7 mouse cellular contexts compared by ENCODE assay signal in the genomic region with DNA sequence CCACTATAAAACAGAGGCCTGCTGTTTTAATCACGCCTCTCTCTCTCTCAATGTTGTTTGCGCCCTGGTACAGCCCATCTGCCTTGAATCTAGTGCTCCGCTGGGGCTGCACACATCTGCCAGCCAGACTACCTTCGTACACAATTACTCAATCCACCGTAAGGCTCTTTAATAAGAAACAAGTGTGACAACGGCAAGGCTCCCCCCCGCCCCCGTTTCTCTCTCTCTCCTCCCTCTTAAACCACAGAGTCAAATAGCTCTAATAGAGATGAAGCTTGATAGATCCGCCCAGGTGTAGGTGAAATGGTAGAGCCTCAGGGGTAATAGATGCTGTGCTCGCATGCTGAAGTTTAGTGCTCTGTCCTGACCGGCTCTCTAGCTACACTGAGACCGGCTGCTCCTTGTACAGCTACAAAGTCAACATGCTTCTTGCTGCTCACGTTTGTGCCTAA. TPM values are rescaled to one million over a fixed set of nuclear protein-coding genes. Genes with fewer than 3 reads are reported as not detected.
DNase-seq lines count a peak whose midpoint lies in the region; ATAC-seq and TF ChIP-seq lines count a peak whose summit lies in the region.

Gene Sema3a (plus strand): TSS at position 174 of the 452 bp plus-strand sequence.

- DNase-seq in stomach, postnatal 0 days (ENCODE audit: low spot score): no peak
- peak; percentile 38 for DNase-seq in forebrain, embryonic 10.5 days (ENCODE audit: extremely low spot score, low spot score)
- no peak for DNase-seq in left cerebral cortex, postnatal 4 days
- no peak for DNase-seq in layer of hippocampus, adult 9-10 months (ENCODE audit: low spot score)
- DNase-seq in heart, postnatal 10 days: no peak

- TF ChIP-seq CTCF in stomach, postnatal 0 days (IDR thresholded peaks at IDR 0.05; ENCODE audit: low read depth): no peak

- peak within 1 kb of the TSS; percentile 28; the same call in 1 of the 2 replicates for H3K27ac ChIP-seq in stomach, embryonic 14.5 days (ENCODE audit: low read length)
- H3K27ac ChIP-seq in stomach, postnatal 0 days (replicated peaks): no peak within 1 kb of the TSS
- H3K27ac ChIP-seq in forebrain, embryonic 10.5 days: peak within 1 kb of the TSS; percentile 65
- H3K27ac ChIP-seq in stomach, embryonic 16.5 days (ENCODE audit: low read length): no peak within 1 kb of the TSS

- H3K4me2 ChIP-seq in stomach, embryonic 14.5 days (replicated peaks; ENCODE audit: low read depth, low read length): no peak within 1 kb of the TSS
- H3K4me2 ChIP-seq in stomach, postnatal 0 days (replicated peaks; ENCODE audit: low read depth): no peak within 1 kb of the TSS
- no peak within 1 kb of the TSS for H3K4me2 ChIP-seq in stomach, embryonic 16.5 days (ENCODE audit: low read depth, low read length)

- no peaks in the 10 kb centered on the region for H3K4me1 ChIP-seq in stomach, embryonic 14.5 days (ENCODE audit: control insufficient read depth, insufficient read depth, low read length)
- no peaks in the 10 kb centered on the region for H3K4me1 ChIP-seq in stomach, postnatal 0 days (replicated peaks; ENCODE audit: control insufficient read depth, insufficient read depth)
- H3K4me1 ChIP-seq in forebrain, embryonic 10.5 days: peaks cover 13% of the 10 kb centered on the region
- no peaks in the 10 kb centered on the region for H3K4me1 ChIP-seq in stomach, embryonic 16.5 days (ENCODE audit: control insufficient read depth, insufficient read depth, low read length)

- H3K4me3 ChIP-seq in stomach, embryonic 14.5 days (ENCODE audit: low read depth, low read length): no peak within 1 kb of the TSS
- H3K4me3 ChIP-seq in stomach, postnatal 0 days (ENCODE audit: low read depth, low read length): no peak within 1 kb of the TSS
- peak within 1 kb of the TSS; percentile 24 for H3K4me3 ChIP-seq in forebrain, embryonic 10.5 days
- H3K4me3 ChIP-seq in stomach, embryonic 16.5 days (replicated peaks; ENCODE audit: low read length): no peak within 1 kb of the TSS

- H3K36me3 ChIP-seq in stomach, embryonic 14.5 days (ENCODE audit: control insufficient read depth, insufficient read depth, low read length): no peaks in the 10 kb centered on the region
- no peaks in the 10 kb centered on the region for H3K36me3 ChIP-seq in stomach, postnatal 0 days (ENCODE audit: control insufficient read depth, insufficient read depth, low read length)
- no peaks in the 10 kb centered on the region for H3K36me3 ChIP-seq in forebrain, embryonic 10.5 days (replicated peaks)
- no peaks in the 10 kb centered on the region for H3K36me3 ChIP-seq in stomach, embryonic 16.5 days (ENCODE audit: control insufficient read depth, insufficient read depth, low read length)

- intact Hi-C loops in left cerebral cortex, postnatal 4 days (cut with DNase I): no loop called here
- intact Hi-C loops in heart, postnatal 10 days (cut with DNase I): loop anchor here (5.0 kb wide), 1 partner anchor 563 kb away; no protein-coding TSS in a partner anchor

- no peak for TF ChIP-seq EP300 in stomach, postnatal 0 days (optimal IDR thresholded peaks at IDR 0.05)

- no peak for ATAC-seq in stomach, embryonic 14.5 days (ENCODE audit: insufficient number of reproducible peaks, insufficient read depth, low FRiP score, low read depth)
- no peak for ATAC-seq in stomach, postnatal 0 days (ENCODE audit: low FRiP score, low TSS enrichment)
- ATAC-seq in stomach, embryonic 16.5 days (ENCODE audit: insufficient read depth, low FRiP score): no peak

- H3K9me3 ChIP-seq in stomach, embryonic 14.5 days (ENCODE audit: control insufficient read depth, low read depth, low read length): no peaks in the 10 kb centered on the region
- H3K9me3 ChIP-seq in stomach, postnatal 0 days (ENCODE audit: control insufficient read depth, low read length): no peaks in the 10 kb centered on the region
- no peaks in the 10 kb centered on the region for H3K9me3 ChIP-seq in forebrain, embryonic 10.5 days
- H3K9me3 ChIP-seq in stomach, embryonic 16.5 days (replicated peaks; ENCODE audit: control insufficient read depth, low read length): no peaks in the 10 kb centered on the region

- H3K27me3 ChIP-seq in stomach, embryonic 14.5 days (ENCODE audit: control insufficient read depth, insufficient read depth, low read length): no peaks in the 10 kb centered on the region
- H3K27me3 ChIP-seq in stomach, postnatal 0 days (ENCODE audit: control insufficient read depth, insufficient read depth, low read length): no peaks in the 10 kb centered on the region
- no peaks in the 10 kb centered on the region for H3K27me3 ChIP-seq in forebrain, embryonic 10.5 days (ENCODE audit: poor library complexity, severe bottlenecking)
- no peaks in the 10 kb centered on the region for H3K27me3 ChIP-seq in stomach, embryonic 16.5 days (ENCODE audit: control insufficient read depth, insufficient read depth, low read length)

- WGBS in stomach, embryonic 14.5 days: 57% methylated on average over 13 of the region's 13 CpGs
- WGBS in stomach, postnatal 0 days: 57% methylated on average over 13 of the region's 13 CpGs
- 46% methylated on average over 13 of the region's 13 CpGs for WGBS in forebrain, embryonic 10.5 days
- 55% methylated on average over 13 of the region's 13 CpGs for WGBS in stomach, embryonic 16.5 days

- no peak within 1 kb of the TSS for H3K9ac ChIP-seq in stomach, embryonic 14.5 days (replicated peaks; ENCODE audit: low read depth, low read length)
- no peak within 1 kb of the TSS for H3K9ac ChIP-seq in stomach, postnatal 0 days (ENCODE audit: low read length)
- no peak within 1 kb of the TSS for H3K9ac ChIP-seq in stomach, embryonic 16.5 days (ENCODE audit: low read length)

RNA-seq across cellular contexts. Expression of gene Sema3a, which starts in this region (rescaled TPM):
- polyA plus RNA-seq in stomach, embryonic 14.5 days (2014; fragmentation: Nextera tagmentation; extraction: Ambion mirVana): 42.1 and 45.5 TPM in 2 replicates
- 7.4 and 8.6 TPM in 2 replicates for polyA plus RNA-seq in stomach, postnatal 0 days (2015; fragmentation: Nextera tagmentation; extraction: Ambion mirVana)
- polyA plus RNA-seq in forebrain, embryonic 10.5 days (2016; fragmentation: Nextera tagmentation; extraction: Ambion mirVana): 14.9 and 15.7 TPM in 2 replicates
- total RNA-seq in left cerebral cortex, postnatal 4 days (2021): 10 to 100 TPM; 39.1 to 39.6 TPM
- polyA plus RNA-seq in stomach, embryonic 16.5 days (2015; fragmentation: Nextera tagmentation; extraction: Ambion mirVana): 22.9 and 27.3 TPM in 2 replicates
- 1 to 10 TPM; 2.8 to 3.6 TPM for total RNA-seq in heart, postnatal 10 days (2021)

Comparison
In these comparisons a context has a peak if more than half of its experiments do, and no peak if none do; other contexts are left out.
1. RNA of gene Sema3a (total RNA-seq): 39.1 to 39.6 TPM in left cerebral cortex, postnatal 4 days; 2.8 to 3.6 TPM in heart, postnatal 10 days; every median in the first group is over 4 times any median in the second.
2. H3K27ac ChIP-seq: peak in stomach, embryonic 14.5 days (single experiment) and forebrain, embryonic 10.5 days (single experiment); none in stomach, postnatal 0 days (single experiment) and stomach, embryonic 16.5 days (single experiment).